Mouse (Mus musculus) CH12.LX (cell line): Measurements from ENCODE around the gene Cmtm4. TPM values are rescaled to one million over a fixed set of nuclear protein-coding genes. Genes with fewer than 3 reads are reported as not detected.

Experiments used
- DNase-seq: peaks from one replicate; pipeline ENCODE4 v3.0.0-alpha.2; 2013; ENCODE audit errors: extremely low read depth
- H3K27ac ChIP-seq: 2 replicates; pipeline ENCODE4 v1.5.1; 2012; ENCODE audit warnings: low read depth, mild to moderate bottlenecking, control low read depth, moderate library complexity; ENCODE audit not compliant: insufficient read depth
- H3K27me3 ChIP-seq: replicated peaks from 2 replicates; pipeline ENCODE3; 2012; ENCODE audit warnings: inconsistent platforms
- H3K36me3 ChIP-seq, 2 experiments: replicated peaks in 1 of 2; 2 replicates each; pipeline versions ENCODE3 to v1.6.1; 2012; ENCODE audit warnings: inconsistent platforms in 1 of 2, low read length in 1 of 2, mild to moderate bottlenecking in 1 of 2, mixed read lengths in 1 of 2, moderate library complexity in 1 of 2; ENCODE audit not compliant: control insufficient read depth in 1 of 2, insufficient read depth in 1 of 2
- H3K4me1 ChIP-seq, 2 experiments: 2 replicates each; pipeline ENCODE4 v1.6.1; 2012; ENCODE audit warnings: inconsistent platforms in 1 of 2, moderate library complexity in 1 of 2; ENCODE audit not compliant: insufficient read depth in 2 of 2, control insufficient read depth in 1 of 2
- H3K4me2 ChIP-seq: 2 replicates; pipeline ENCODE4 v1.6.1; 2012; ENCODE audit warnings: low read depth, mild to moderate bottlenecking, control low read depth; ENCODE audit not compliant: poor library complexity, insufficient read depth, severe bottlenecking
- H3K4me3 ChIP-seq, 3 experiments: fragments of 150-350 bp in 1 of 3; sonication (generic) in 1 of 3; replicated peaks in 1 of 3; 2 replicates each; pipeline versions ENCODE3 to v1.5.1; 2011 to 2012; ENCODE audit warnings: low read depth in 2 of 3, low read length in 2 of 3, mild to moderate bottlenecking in 2 of 3, moderate library complexity in 2 of 3, control low read depth in 1 of 3, improper control_type of control experiment in 1 of 3, inconsistent platforms in 1 of 3, mixed read lengths in 1 of 3; ENCODE audit not compliant: poor library complexity in 1 of 3
- H3K79me2 ChIP-seq: replicated peaks from 2 replicates; pipeline ENCODE4 v1.6.1; 2012; ENCODE audit warnings: mild to moderate bottlenecking, moderate library complexity; ENCODE audit not compliant: control insufficient read depth, poor library complexity, insufficient read depth, severe bottlenecking; ENCODE audit errors: extremely low read depth
- H3K9ac ChIP-seq: 2 replicates; pipeline ENCODE4 v1.6.1; 2012; ENCODE audit warnings: low read depth, mild to moderate bottlenecking, control low read depth, moderate library complexity; ENCODE audit not compliant: insufficient read depth
- H3K9me3 ChIP-seq: replicated peaks from 2 replicates; pipeline ENCODE3; 2012; ENCODE audit warnings: low read length, inconsistent platforms, mixed read lengths
- BHLHE40 ChIP-seq: IDR thresholded peaks from 2 replicates; pipeline ENCODE4 v1.6.1; 2011; ENCODE audit warnings: mild to moderate bottlenecking, low read depth, low read length, improper control_type of control experiment
- CHD2 ChIP-seq: IDR thresholded peaks from 2 replicates; pipeline ENCODE4 v1.6.1; 2011; ENCODE audit warnings: low read length, improper control_type of control experiment
- CTCF ChIP-seq, 2 experiments: IDR thresholded peaks in 1 of 2; conservative IDR thresholded peaks in 1 of 2; 2 replicates each; pipeline ENCODE4 v1.5.1; 2011 to 2012; ENCODE audit warnings: low read depth in 2 of 2, low read length in 2 of 2, improper control_type of control experiment in 1 of 2, inconsistent platforms in 1 of 2, mild to moderate bottlenecking in 1 of 2, moderate library complexity in 1 of 2
- E2F4 ChIP-seq: IDR thresholded peaks from 2 replicates; pipeline ENCODE4 v1.6.1; 2011; ENCODE audit warnings: low read depth, low read length, improper control_type of control experiment; ENCODE audit not compliant: insufficient replicate concordance
- ELF1 ChIP-seq: IDR thresholded peaks from 2 replicates; pipeline ENCODE4 v1.6.1; 2014; ENCODE audit warnings: low read depth, mild to moderate bottlenecking, inconsistent platforms, low read length, improper control_type of control experiment
- EP300 ChIP-seq: IDR thresholded peaks from 2 replicates; pipeline ENCODE4 v1.6.1; 2011; ENCODE audit warnings: low read length, improper control_type of control experiment
- ETS1 ChIP-seq: conservative IDR thresholded peaks from 2 replicates; pipeline ENCODE4 v1.6.1; 2012; ENCODE audit warnings: low read depth, mild to moderate bottlenecking, inconsistent platforms, low read length, improper control_type of control experiment, moderate library complexity
- GABPA ChIP-seq: IDR thresholded peaks from 2 replicates; pipeline ENCODE4 v1.6.1; 2012; ENCODE audit warnings: low read depth, low read length, improper control_type of control experiment, inconsistent platforms; ENCODE audit not compliant: insufficient replicate concordance
- JUN ChIP-seq: IDR thresholded peaks from 2 replicates; pipeline ENCODE4 v1.6.1; 2011; ENCODE audit warnings: low read depth, mild to moderate bottlenecking, low read length, improper control_type of control experiment, moderate library complexity; ENCODE audit not compliant: insufficient read depth
- KAT2A ChIP-seq: IDR thresholded peaks from 2 replicates; pipeline ENCODE4 v1.6.1; 2012; ENCODE audit warnings: low read length, improper control_type of control experiment, inconsistent platforms; ENCODE audit not compliant: insufficient replicate concordance
- MAFK ChIP-seq: IDR thresholded peaks from 2 replicates; pipeline ENCODE4 v1.6.1; 2011; ENCODE audit warnings: low read length, improper control_type of control experiment; ENCODE audit not compliant: insufficient replicate concordance
- MAX ChIP-seq: IDR thresholded peaks from 2 replicates; pipeline ENCODE4 v1.6.1; 2011; ENCODE audit warnings: low read length, improper control_type of control experiment
- MEF2A ChIP-seq: IDR thresholded peaks from 2 replicates; pipeline ENCODE4 v1.6.1; 2014; ENCODE audit warnings: low read depth, mild to moderate bottlenecking, inconsistent platforms, low read length, improper control_type of control experiment, borderline replicate concordance
- MXI1 ChIP-seq: IDR thresholded peaks from 2 replicates; pipeline ENCODE4 v1.6.1; 2011; ENCODE audit warnings: mild to moderate bottlenecking, low read depth, low read length, improper control_type of control experiment
- NRF1 ChIP-seq: IDR thresholded peaks from 2 replicates; pipeline ENCODE4 v1.6.1; 2014; ENCODE audit warnings: low read depth, mild to moderate bottlenecking, inconsistent platforms, low read length, improper control_type of control experiment, moderate library complexity
- PAX5 ChIP-seq: IDR thresholded peaks from 2 replicates; pipeline ENCODE4 v1.6.1; 2012; ENCODE audit warnings: low read length, inconsistent platforms, mixed read lengths
- POLR2AphosphoS2 ChIP-seq: IDR thresholded peaks from 2 replicates; pipeline ENCODE4 v1.6.1; 2011; ENCODE audit warnings: low read depth, low read length, improper control_type of control experiment
- RAD21 ChIP-seq: IDR thresholded peaks from 2 replicates; pipeline ENCODE4 v1.6.1; 2011; ENCODE audit warnings: low read depth, mild to moderate bottlenecking, low read length, improper control_type of control experiment, moderate library complexity
- SMC3 ChIP-seq: IDR thresholded peaks from 2 replicates; pipeline ENCODE4 v1.6.1; 2011; ENCODE audit warnings: low read depth, low read length, improper control_type of control experiment
- TBP ChIP-seq: conservative IDR thresholded peaks from 2 replicates; pipeline ENCODE4 v1.6.1; 2011; ENCODE audit warnings: low read depth, low read length, improper control_type of control experiment
- USF2 ChIP-seq: conservative IDR thresholded peaks from 2 replicates; pipeline ENCODE4 v1.6.1; 2011; ENCODE audit warnings: low read depth, low read length, improper control_type of control experiment
- ZKSCAN1 ChIP-seq: IDR thresholded peaks from 2 replicates; pipeline ENCODE4 v1.6.1; 2012; ENCODE audit warnings: low read depth, inconsistent platforms, low read length, improper control_type of control experiment, borderline replicate concordance
- dilution Hi-C: fragments of 300-500 bp; cut with MboI; formaldehyde crosslinking; loops from 2 replicates; pipeline ENCODE4 v1.14.3; 2020; ENCODE audit warnings: low sequenced_read_pairs; ENCODE audit not compliant: extremely low pct_unique_long_range_greater_than_20kb, extremely low pct_ligation_motif_present
- in situ Hi-C: fragments of 300-500 bp; cut with MboI; formaldehyde crosslinking; loops from 3 replicates; pipeline ENCODE4 v1.14.3; 2019; ENCODE audit warnings: low sequenced_read_pairs, low pct_ligation_motif_present, low pct_unique_long_range_greater_than_20kb, mixed read lengths
- polyA plus RNA-seq: library from polyadenylated mRNA; unstranded; fragments of >175 nt; gene quantifications from 2 replicates; pipeline ENCODE4 v1.2.1, GENCODE M21; 2012; ENCODE audit warnings: low read depth; ENCODE audit not compliant: insufficient read length
- total RNA-seq, 2 experiments: library from RNA; depleted of rRNA; stranded (reverse); fragments of 300-350 nt in 1 of 2; fragments of >200 nt in 1 of 2; gene quantifications; 2 replicates each; pipeline ENCODE4 v1.2.3; 2012 to 2014

The Cmtm4 gene
- total and polyA plus RNA-seq, 3 experiments = 2.3 to 3.0 (median 2.6) TPM

DNA sequence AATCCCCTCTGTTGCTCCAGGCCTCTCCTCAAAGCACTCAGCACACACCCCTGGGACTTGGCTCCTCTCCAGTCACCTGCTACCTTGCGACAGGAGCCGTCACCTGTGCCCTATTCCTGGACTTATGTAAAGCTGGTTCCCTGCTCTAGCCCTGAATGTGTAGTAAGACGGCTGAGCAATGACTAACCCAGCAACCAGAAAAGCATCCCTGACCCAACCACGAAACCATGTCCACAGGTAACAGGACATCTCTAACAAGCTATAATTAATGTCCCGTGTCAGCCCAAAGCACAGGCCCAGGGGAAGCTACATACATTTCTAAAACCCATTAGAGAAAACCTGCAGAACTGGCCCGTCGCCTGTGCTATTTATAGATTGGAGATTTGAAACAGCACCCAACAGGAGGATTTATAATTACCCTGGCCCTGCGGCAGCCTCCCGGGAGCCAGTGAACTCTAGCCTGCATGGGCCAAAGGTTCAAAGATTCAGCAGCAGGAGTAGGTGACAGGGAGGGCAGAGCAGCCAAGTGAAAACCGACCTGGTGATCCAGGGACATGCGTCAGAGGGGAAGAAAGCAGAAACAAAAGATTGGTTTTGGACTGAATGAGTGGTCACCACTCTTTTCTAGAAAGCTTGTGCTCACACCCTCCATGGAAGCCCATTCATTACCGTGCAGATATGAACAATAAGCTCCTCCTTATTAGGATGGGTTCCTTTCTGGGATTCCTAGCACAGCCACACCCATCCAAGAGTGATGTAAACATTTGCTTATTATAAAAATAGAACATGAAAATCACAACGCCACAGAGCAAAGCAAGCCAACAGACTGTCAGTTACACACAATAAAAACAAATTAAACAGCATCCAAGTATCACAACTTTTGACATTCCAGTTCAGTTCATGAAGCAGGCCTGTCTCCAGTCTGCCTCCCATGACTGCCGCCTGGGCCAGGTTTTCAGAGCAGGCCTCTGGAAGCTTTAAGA, 20.5 kb downstream of the Cmtm4 start:
- Histone ChIP-seq H3K9me3 (no peaks in the 10 kb centered on the region), H3K4me3 (no peak overlapping the region), H3K36me3 (peaks cover 0 to 3% of the 10 kb centered on the region in 2 experiments), H3K4me2 (no peak overlapping the region), H3K4me1 (peaks cover 18 to 32% of the 10 kb centered on the region in 2 experiments), H3K27ac (no peak overlapping the region), H3K27me3 (no peaks in the 10 kb centered on the region), H3K79me2 (no peaks in the 10 kb centered on the region), H3K9ac (no peak overlapping the region)
- dilution Hi-C loops = no loop called here
- no peak for DNase-seq
- TF ChIP-seq JUN (no peak), TBP (no peak), USF2 (no peak), ETS1 (no peak), RAD21 (no peak), POLR2AphosphoS2 (no peak), CHD2 (no peak), MAFK (no peak), ELF1 (no peak), KAT2A (no peak), CTCF (conservative IDR thresholded peaks at IDR 0.05 in 1 of 2, IDR thresholded peaks at IDR 0.05 in 1 of 2; ENCODE audit: low read depth in 2 of 2, low read length in 2 of 2) (no peak), ZKSCAN1 (no peak), MXI1 (no peak), EP300 (no peak), GABPA (no peak), PAX5 (no peak), E2F4 (no peak), MEF2A (no peak; the same call in 1 of the 2 replicates), SMC3 (no peak)
- in situ Hi-C loops = loop anchor here (25.0 kb wide), 1 partner anchor 162 kb away; the partner anchor contains the start of genes Car7 and Nae1

- Histone ChIP-seq H3K27me3 (no peaks in the 10 kb centered on the region), H3K4me2 (no peak overlapping the region), H3K9me3 (no peaks in the 10 kb centered on the region), H3K4me3 (no peak overlapping the region), H3K79me2 (no peaks in the 10 kb centered on the region), H3K9ac (no peak overlapping the region), H3K36me3 (peaks cover 0 to 3% of the 10 kb centered on the region in 2 experiments), H3K4me1 (peaks cover 18 to 32% of the 10 kb centered on the region in 2 experiments), H3K27ac (no peak overlapping the region)
- TF ChIP-seq NRF1 (no peak), BHLHE40 (no peak), MAX (no peak)
- in situ Hi-C loops (loop anchor here (25.0 kb wide), 1 partner anchor 163 kb away; the partner anchor contains the start of genes Car7 and Nae1), dilution Hi-C loops (no loop called here)
- DNase-seq = no peak
Measured at GRCm38 (mm10) chr8:104374269-104374668, 21.3 kb downstream of the Cmtm4 start.
